Mouse (Mus musculus) forebrain, embryonic 14.5 days (tissue): ENCODE data around the gene Ift43. TPM values are rescaled to one million over a fixed set of nuclear protein-coding genes. Genes with fewer than 3 reads are reported as not detected.

Source experiments
- ATAC-seq: fragments of 200-750 bp; cut with Nextera tagmentation; 2 replicates; pipeline ENCODE4 v1.8.0; 2017; ENCODE audit warnings: mild to moderate bottlenecking, moderate library complexity
- DNase-seq: peaks from one replicate; pipeline ENCODE4 v3.0.0-alpha.2; 2015; ENCODE audit warnings: low spot score
- H3K27ac ChIP-seq: fragments of 300-500 bp; sonication (generic); 2 replicates; pipeline ENCODE4 v1.5.1; 2014; ENCODE audit warnings: low read depth, mild to moderate bottlenecking, control low read depth, low read length, moderate library complexity
- H3K27me3 ChIP-seq: fragments of 300-500 bp; sonication (generic); replicated peaks from 2 replicates; pipeline ENCODE4 v1.6.1; 2014; ENCODE audit warnings: low read length, control low read depth, mixed read lengths; ENCODE audit not compliant: control insufficient read depth, insufficient read depth
- H3K36me3 ChIP-seq: fragments of 300-500 bp; sonication (generic); 2 replicates; pipeline ENCODE4 v1.6.1; 2014; ENCODE audit warnings: low read length, control low read depth; ENCODE audit not compliant: control insufficient read depth, insufficient read depth
- H3K4me1 ChIP-seq: fragments of 300-500 bp; sonication (generic); 2 replicates; pipeline ENCODE4 v1.6.1; 2014; ENCODE audit warnings: antibody characterized with exemption, low read length, control low read depth; ENCODE audit not compliant: control insufficient read depth, insufficient read depth
- H3K4me2 ChIP-seq: fragments of 300-500 bp; sonication (generic); 2 replicates; pipeline ENCODE4 v1.6.1; 2014; ENCODE audit warnings: mild to moderate bottlenecking, control low read depth, low read length
- H3K4me3 ChIP-seq: fragments of 300-500 bp; sonication (generic); 2 replicates; pipeline ENCODE4 v1.5.1; 2014; ENCODE audit warnings: low read depth, low read length, control low read depth
- H3K9ac ChIP-seq: fragments of 300-500 bp; sonication (generic); 2 replicates; pipeline ENCODE4 v1.6.1; 2014; ENCODE audit warnings: mild to moderate bottlenecking, low read length, control low read depth, moderate library complexity
- H3K9me3 ChIP-seq: fragments of 300-500 bp; sonication (generic); replicated peaks from 2 replicates; pipeline ENCODE4 v1.6.1; 2016; ENCODE audit warnings: low read length, control low read depth, mixed read lengths; ENCODE audit not compliant: control insufficient read depth
- WGBS: fragments of 180-500 bp; shearing (Covaris S2); extraction: QIAGEN DNeasy Blood & Tissue Kit; methylation state at CpG from one replicate; pipeline ENCODE4 v1.1.7; 2014; 5-methylcytosine and 5-hydroxymethylcytosine counted together
- polyA plus RNA-seq: library from polyadenylated mRNA; unstranded; fragments of >200 nt; fragmentation: Nextera tagmentation; extraction: Ambion mirVana; gene quantifications from 2 replicates; pipeline ENCODE4 v1.2.1, GENCODE M21; 2014

Gene Ift43
- polyA plus RNA-seq, 1 experiment from 2014 or later = 82.0 TPM

- H3K9ac ChIP-seq = no peak overlapping the region
- H3K36me3 ChIP-seq = peaks cover 23% of the 10 kb centered on the region; the same call in 1 of the 2 replicates
- H3K4me2 ChIP-seq = no peak overlapping the region
- no peak overlapping the region for H3K27ac ChIP-seq
- H3K4me3 ChIP-seq = no peak overlapping the region
- DNase-seq (no peak), ATAC-seq (no peak)
- no peaks in the 10 kb centered on the region for H3K9me3 ChIP-seq
- no peaks in the 10 kb centered on the region for H3K27me3 ChIP-seq
- 81% methylated on average over 7 of the region's 7 CpGs for WGBS
- H3K4me1 ChIP-seq = peaks cover 3% of the 10 kb centered on the region
Measured at GRCm38 (mm10) chr12:86088042-86088441, 5.7 kb downstream of the Ift43 start.

GRCm38 (mm10) chr12:86090764-86091163, 8.4 kb downstream of the Ift43 start:
- no peak overlapping the region for H3K4me3 ChIP-seq
- whole genome bisulfite sequencing = 66% methylated on average over 4 of the region's 4 CpGs
- H3K36me3 ChIP-seq = peaks cover 15% of the 10 kb centered on the region; the same call in 1 of the 2 replicates
- ATAC-seq (no peak), DNase-seq (no peak)
- H3K9me3 ChIP-seq = no peaks in the 10 kb centered on the region
- no peak overlapping the region for H3K4me2 ChIP-seq
- no peaks in the 10 kb centered on the region for H3K27me3 ChIP-seq
- H3K27ac ChIP-seq = no peak overlapping the region
- H3K4me1 ChIP-seq = no peaks in the 10 kb centered on the region
- H3K9ac ChIP-seq = no peak overlapping the region

GRCm38 (mm10) chr12:86091601-86092132, 9.3 kb downstream of the Ift43 start:
- DNase-seq (no peak), ATAC-seq (no peak)
- Histone ChIP-seq H3K4me3 (no peak overlapping the region), H3K4me1 (no peaks in the 10 kb centered on the region), H3K9me3 (no peaks in the 10 kb centered on the region), H3K36me3 (peaks cover 9% of the 10 kb centered on the region; the same call in 1 of the 2 replicates), H3K27me3 (no peaks in the 10 kb centered on the region), H3K27ac (no peak overlapping the region), H3K9ac (no peak overlapping the region), H3K4me2 (no peak overlapping the region)
- 28% methylated on average over 18 of the region's 18 CpGs for WGBS

- 93% methylated on average over 4 of the region's 4 CpGs for WGBS
- no peak overlapping the region for H3K9ac ChIP-seq
Measured at GRCm38 (mm10) chr12:86094075-86094474, 11.7 kb downstream of the Ift43 start.

DNA sequence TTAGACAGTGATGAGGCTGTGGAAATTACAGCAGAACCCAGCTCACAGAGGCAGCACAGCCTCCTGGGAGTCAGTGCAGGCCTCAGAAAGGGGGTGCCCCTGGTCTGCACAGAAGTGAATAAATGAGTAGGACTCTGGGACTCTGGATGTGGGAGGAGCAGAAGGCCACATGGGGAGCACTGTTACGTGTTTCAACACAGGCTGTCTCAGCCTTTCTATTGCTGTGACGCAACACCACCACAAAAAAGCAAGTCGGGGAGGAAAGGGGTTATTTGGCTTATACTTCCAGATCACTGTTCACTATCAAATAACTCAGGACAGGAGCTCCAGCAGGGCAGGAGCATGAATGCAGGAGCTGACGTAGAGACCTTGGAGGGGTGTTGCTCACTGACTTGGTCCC, 13.5 kb downstream of the Ift43 start:
- Histone ChIP-seq H3K4me1 (no peaks in the 10 kb centered on the region), H3K4me3 (no peak overlapping the region), H3K36me3 (no peaks in the 10 kb centered on the region), H3K4me2 (no peak overlapping the region), H3K9me3 (no peaks in the 10 kb centered on the region), H3K27me3 (no peaks in the 10 kb centered on the region), H3K27ac (no peak overlapping the region), H3K9ac (no peak overlapping the region)
- ATAC-seq = no peak
- no peak for DNase-seq
- WGBS = 92% methylated on average over 4 of the region's 4 CpGs

More at GRCm38 (mm10) chr12:86094075-86094474, 11.7 kb downstream of the Ift43 start:
- H3K27me3 ChIP-seq = no peaks in the 10 kb centered on the region
- H3K4me3 ChIP-seq = no peak overlapping the region
- DNase-seq (no peak), ATAC-seq (no peak)
- no peaks in the 10 kb centered on the region for H3K4me1 ChIP-seq
- H3K4me2 ChIP-seq = no peak overlapping the region
- no peak overlapping the region for H3K27ac ChIP-seq
- peaks cover 4% of the 10 kb centered on the region; the same call in 1 of the 2 replicates for H3K36me3 ChIP-seq
- no peaks in the 10 kb centered on the region for H3K9me3 ChIP-seq

DNA sequence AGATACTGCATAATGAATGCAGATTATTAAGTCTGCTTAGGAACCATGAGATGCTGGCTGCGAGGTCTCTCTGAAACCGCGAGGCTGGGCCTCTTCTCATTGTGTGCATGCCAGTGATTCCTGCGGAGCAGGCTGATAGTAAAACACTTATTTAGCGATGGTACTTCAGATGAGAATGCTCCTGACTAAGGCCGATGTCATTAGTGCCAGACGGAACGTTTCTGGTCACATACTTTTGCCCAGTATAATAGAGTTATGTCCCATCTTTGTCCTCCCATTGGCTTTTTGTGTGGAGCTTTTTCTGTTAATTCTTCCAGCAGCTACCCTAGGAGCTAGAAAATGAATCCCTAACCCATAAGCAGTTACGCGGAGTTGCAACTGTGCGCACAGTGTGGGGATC, 15.4 kb downstream of the Ift43 start:
- no peak overlapping the region for H3K27ac ChIP-seq
- no peak overlapping the region for H3K4me2 ChIP-seq
- DNase-seq (no peak), ATAC-seq (no peak)
- WGBS = 67% methylated on average over 11 of the region's 11 CpGs
- H3K4me3 ChIP-seq = no peak overlapping the region
- peaks cover 2% of the 10 kb centered on the region; the same call in 1 of the 2 replicates for H3K4me1 ChIP-seq
- no peaks in the 10 kb centered on the region for H3K36me3 ChIP-seq
- H3K27me3 ChIP-seq = no peaks in the 10 kb centered on the region
- H3K9ac ChIP-seq = no peak overlapping the region
- H3K9me3 ChIP-seq = no peaks in the 10 kb centered on the region

GRCm38 (mm10) chr12:86100711-86101110, 18.4 kb downstream of the Ift43 start:
- Histone ChIP-seq H3K4me2 (no peak overlapping the region), H3K4me1 (peaks cover 15% of the 10 kb centered on the region), H3K4me3 (no peak overlapping the region), H3K27me3 (no peaks in the 10 kb centered on the region), H3K27ac (no peak overlapping the region), H3K9me3 (no peaks in the 10 kb centered on the region), H3K9ac (no peak overlapping the region), H3K36me3 (no peaks in the 10 kb centered on the region)
- ATAC-seq (no peak), DNase-seq (no peak)
- WGBS = 84% methylated on average over 3 of the region's 3 CpGs

- ATAC-seq (no peak), DNase-seq (no peak)
- no peaks in the 10 kb centered on the region for H3K27me3 ChIP-seq
- H3K27ac ChIP-seq = no peak overlapping the region
- no peak overlapping the region for H3K9ac ChIP-seq
- H3K4me2 ChIP-seq = no peak overlapping the region
- H3K9me3 ChIP-seq = no peaks in the 10 kb centered on the region
- 77% methylated on average over 8 of the region's 8 CpGs for WGBS
- H3K36me3 ChIP-seq = no peaks in the 10 kb centered on the region
- H3K4me3 ChIP-seq = no peak overlapping the region
- peaks cover 15% of the 10 kb centered on the region for H3K4me1 ChIP-seq
Measured at GRCm38 (mm10) chr12:86102686-86103085, 20.3 kb downstream of the Ift43 start.

- WGBS = 23% methylated on average over 11 of the region's 11 CpGs
- Histone ChIP-seq H3K4me2 (no peak overlapping the region), H3K4me1 (peaks cover 15% of the 10 kb centered on the region), H3K9ac (peak overlapping the region; percentile 44; the same call in 1 of the 2 replicates), H3K27ac (peak overlapping the region; percentile 15), H3K27me3 (no peaks in the 10 kb centered on the region), H3K36me3 (no peaks in the 10 kb centered on the region), H3K9me3 (no peaks in the 10 kb centered on the region), H3K4me3 (no peak overlapping the region)
- peak; percentile 48; the same call in 1 of the 2 replicates for ATAC-seq
- peak; percentile 50 for DNase-seq
Measured at GRCm38 (mm10) chr12:86103391-86103790, 21.1 kb downstream of the Ift43 start.
